Mouse (Mus musculus) liver, adult 2 months (tissue): ENCODE data around the gene Haghl. TPM values are rescaled to one million over a fixed set of nuclear protein-coding genes. Genes with fewer than 3 reads are reported as not detected.

Source experiments
- DNase-seq: peaks from one replicate; pipeline ENCODE4 v3.0.0-alpha.2; 2011; ENCODE audit warnings: low read depth, low spot score; ENCODE audit errors: extremely low read depth
- H3K27ac ChIP-seq: fragments of 200-500 bp; replicated peaks from 2 replicates; pipeline ENCODE4 v1.5.1; 2012; ENCODE audit warnings: low read depth, mild to moderate bottlenecking, control low read depth, inconsistent platforms, low read length; ENCODE audit not compliant: insufficient read depth
- H3K27me3 ChIP-seq: fragments of 200-500 bp; 2 replicates; pipeline ENCODE4 v1.6.1; 2012; ENCODE audit warnings: mild to moderate bottlenecking, moderate library complexity, low read length, inconsistent platforms; ENCODE audit not compliant: control insufficient read depth, insufficient read depth
- H3K36me3 ChIP-seq: fragments of 200-500 bp; 2 replicates; pipeline ENCODE4 v1.6.1; 2012; ENCODE audit warnings: low read length, inconsistent platforms; ENCODE audit not compliant: control insufficient read depth, insufficient read depth
- H3K4me1 ChIP-seq: fragments of 200-500 bp; 2 replicates; pipeline ENCODE4 v1.6.1; 2011; ENCODE audit warnings: low read length; ENCODE audit not compliant: control insufficient read depth, insufficient read depth
- H3K4me3 ChIP-seq: fragments of 200-500 bp; 2 replicates; pipeline ENCODE4 v1.5.1; 2011; ENCODE audit warnings: low read depth, mild to moderate bottlenecking, control low read depth, low read length, moderate library complexity; ENCODE audit not compliant: insufficient read depth
- H3K79me2 ChIP-seq: fragments of 200-500 bp; 2 replicates; pipeline ENCODE4 v1.6.1; 2012; ENCODE audit warnings: inconsistent platforms, mild to moderate bottlenecking, low read length, moderate library complexity; ENCODE audit not compliant: control insufficient read depth, insufficient read depth
- H3K9ac ChIP-seq: fragments of 200-500 bp; 2 replicates; pipeline ENCODE4 v1.6.1; 2012; ENCODE audit warnings: low read depth, mild to moderate bottlenecking, control low read depth, inconsistent platforms, low read length
- CTCF ChIP-seq: fragments of 200-500 bp; IDR thresholded peaks from 2 replicates; pipeline ENCODE4 v1.5.1; 2011; ENCODE audit warnings: low read depth, low read length, control low read depth
- POLR2A ChIP-seq: fragments of 200-500 bp; IDR thresholded peaks from 2 replicates; pipeline ENCODE4 v1.6.1; 2011; ENCODE audit warnings: low read length, control low read depth; ENCODE audit not compliant: insufficient read depth; ENCODE audit errors: extremely low read depth
- WGBS: fragments of 180-500 bp; shearing (Covaris S2); methylation state at CpG from one replicate; pipeline ENCODE4 v1.1.7; 2018; 5-methylcytosine and 5-hydroxymethylcytosine counted together
- polyA plus RNA-seq: library from polyadenylated mRNA; depleted of rRNA; stranded (reverse); fragments of >200 nt; gene quantifications from 2 replicates; pipeline ENCODE4 v1.2.3, GENCODE M21; 2012
- total RNA-seq: library from RNA; depleted of rRNA; stranded (reverse); fragments of >200 nt; gene quantifications from 2 replicates; pipeline ENCODE4 v1.2.3, GENCODE M21; 2014

The Haghl gene
- total and polyA plus RNA-seq, 2 experiments, result 6.0 to 14.1 TPM

GRCm38 (mm10) chr17:25806507-25806906 is 21.0 kb upstream of the Haghl start:
- TF ChIP-seq POLR2A (no peak), CTCF (no peak)
- Histone ChIP-seq H3K79me2 (no peaks in the 10 kb centered on the region), H3K9ac (no peak overlapping the region), H3K4me3 (no peak overlapping the region), H3K27me3 (peaks cover 18% of the 10 kb centered on the region), H3K4me1 (peaks cover 3% of the 10 kb centered on the region; the same call in 1 of the 2 replicates), H3K36me3 (no peaks in the 10 kb centered on the region), H3K27ac (no peak overlapping the region)
- WGBS, result 88% methylated on average over 4 of the region's 4 CpGs
- no peak for DNase-seq

GRCm38 (mm10) chr17:25802825-25803517 is 17.5 kb upstream of the Haghl start:
- TF ChIP-seq CTCF (no peak), POLR2A (no peak)
- no peak overlapping the region for H3K9ac ChIP-seq
- H3K27me3 ChIP-seq, result peaks cover 5% of the 10 kb centered on the region; the same call in 1 of the 2 replicates
- no peak overlapping the region for H3K4me3 ChIP-seq
- H3K27ac ChIP-seq, result no peak overlapping the region
- H3K36me3 ChIP-seq, result no peaks in the 10 kb centered on the region
- no peaks in the 10 kb centered on the region for H3K4me1 ChIP-seq
- WGBS, result 14% methylated on average over 10 of the region's 10 CpGs
- DNase-seq, result no peak
- H3K79me2 ChIP-seq, result no peaks in the 10 kb centered on the region

- Histone ChIP-seq H3K4me3 (no peak overlapping the region), H3K27me3 (peaks cover 5% of the 10 kb centered on the region; the same call in 1 of the 2 replicates), H3K79me2 (no peaks in the 10 kb centered on the region), H3K27ac (no peak overlapping the region), H3K9ac (no peak overlapping the region), H3K36me3 (no peaks in the 10 kb centered on the region), H3K4me1 (no peaks in the 10 kb centered on the region)
- 5% methylated on average over 6 of the region's 6 CpGs for WGBS
- TF ChIP-seq POLR2A (no peak), CTCF (peak; percentile 70)
- peak; percentile 62 for DNase-seq
These were observed 15.6 kb upstream of the Haghl start for GRCm38 (mm10) chr17:25801029-25801428.

DNA sequence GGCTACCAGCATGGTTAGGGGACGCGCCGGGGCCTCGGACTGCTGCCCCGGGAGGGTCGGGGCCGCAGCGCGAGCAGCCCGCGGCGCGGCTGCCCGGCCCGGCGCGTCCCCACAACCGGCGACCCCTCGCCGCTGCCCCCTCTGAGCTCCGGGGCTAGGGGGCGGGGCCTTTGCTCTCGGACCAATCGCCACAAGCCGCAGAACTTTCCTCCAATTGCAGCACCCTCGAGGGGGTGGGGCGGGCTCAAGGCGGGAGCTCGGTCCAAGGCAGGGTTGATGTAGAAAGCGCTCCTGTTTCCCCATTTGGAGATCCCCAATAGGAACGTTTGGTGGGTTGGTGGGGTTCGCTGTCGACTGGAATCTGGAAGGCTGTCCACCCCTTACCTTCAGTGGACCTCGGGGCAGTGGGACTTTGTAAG is 11.5 kb upstream of the Haghl start, which contains the start of gene Metrn:
Gene Metrn, minus strand, starts transcription at position 186 of the 419 bp plus-strand sequence.
- peak within 1 kb of the TSS; percentile 3; the same call in 1 of the 2 replicates for H3K27ac ChIP-seq
- under 1% methylated on average over 35 of the region's 35 CpGs for WGBS

DNA sequence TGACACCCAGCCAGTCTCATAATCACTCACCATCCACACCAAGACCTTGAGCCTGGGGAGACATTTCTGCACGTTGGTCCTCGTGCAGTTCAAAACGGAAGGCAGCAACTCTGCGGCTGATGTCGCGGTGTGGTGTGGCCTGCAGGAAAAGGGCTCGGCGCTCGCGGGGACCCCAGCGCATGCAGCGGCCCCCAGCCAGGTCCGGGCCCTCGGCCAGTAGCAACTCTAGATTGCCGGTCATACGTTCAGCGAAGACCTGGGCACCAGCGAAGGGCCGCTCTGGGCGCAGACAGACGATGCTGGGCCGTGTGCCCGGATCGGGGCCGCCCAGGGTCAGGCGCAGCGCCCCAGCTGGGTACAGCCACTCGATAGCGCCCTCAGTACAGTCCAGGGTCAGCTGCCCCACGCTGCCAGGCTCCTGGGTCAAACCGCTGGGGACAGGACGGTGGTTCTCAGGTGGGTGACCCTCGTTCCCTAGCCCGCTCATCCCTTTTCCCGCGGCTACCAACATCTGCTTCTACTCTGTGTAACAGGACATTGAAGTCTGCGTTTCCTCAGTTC is 10.8 kb upstream of the Haghl start:
- peaks cover 5% of the 10 kb centered on the region; the same call in 1 of the 2 replicates for H3K4me1 ChIP-seq
- no peaks in the 10 kb centered on the region for H3K79me2 ChIP-seq
- DNase-seq, result peak; percentile 51
- WGBS, result 3% methylated on average over 37 of the region's 37 CpGs
- H3K36me3 ChIP-seq, result no peaks in the 10 kb centered on the region
- no peaks in the 10 kb centered on the region for H3K27me3 ChIP-seq
- peak overlapping the region; percentile 68 for H3K9ac ChIP-seq
- H3K27ac ChIP-seq, result no peak overlapping the region; the same call in 1 of the 2 replicates
- TF ChIP-seq POLR2A (no peak), CTCF (no peak)
- H3K4me3 ChIP-seq, result peak overlapping the region; percentile 79

More for the DNA sequence above, 11.5 kb upstream of the Haghl start, which contains the start of gene Metrn:
- H3K36me3 ChIP-seq, result no peaks in the 10 kb centered on the region
- peak within 1 kb of the TSS; percentile 79 for H3K9ac ChIP-seq
- TF ChIP-seq CTCF, result no peak
- no peak for TF ChIP-seq POLR2A
- H3K79me2 ChIP-seq, result no peaks in the 10 kb centered on the region
- H3K4me3 ChIP-seq, result peak within 1 kb of the TSS; percentile 79
- peaks cover 5% of the 10 kb centered on the region; the same call in 1 of the 2 replicates for H3K4me1 ChIP-seq
- no peaks in the 10 kb centered on the region for H3K27me3 ChIP-seq
- DNase-seq, result peak; percentile 52
